ENCODE assay signal across 17 mouse cellular contexts in the genomic region with DNA sequence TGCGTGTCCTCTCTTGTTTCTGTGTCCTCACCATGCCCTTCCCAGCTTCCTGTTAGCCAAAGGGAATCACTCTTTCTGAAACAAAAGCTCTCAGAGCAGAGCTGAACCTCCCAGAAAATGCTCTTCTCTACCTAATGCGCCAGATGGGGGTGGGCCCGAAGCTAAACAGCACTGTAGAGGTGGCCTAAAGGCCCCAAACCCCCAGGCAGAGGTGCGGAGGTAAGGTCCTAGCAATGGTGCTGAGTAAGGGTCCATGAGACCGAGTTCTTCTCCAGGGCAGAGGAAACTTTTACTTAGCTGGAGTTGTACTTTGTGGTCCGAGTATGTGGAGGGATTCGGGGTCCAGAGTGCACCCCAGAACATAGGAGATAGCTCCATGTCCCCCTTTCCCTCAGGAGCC. TPM values are rescaled to one million over a fixed set of nuclear protein-coding genes. Genes with fewer than 3 reads are reported as not detected.
DNase-seq lines count a peak whose midpoint lies in the region.
"Had no signal": no experiment of that assay in that cellular context is flagged by ENCODE, and none has a peak within 500 bp of the region (broad histone marks: within the 10 kb centered on the region; RNA-seq: fewer than 3 reads in every experiment).

No protein-coding gene starts in this region.

- peak; percentile 1 for DNase-seq in adrenal gland, postnatal 10 days
- DNase-seq in cerebellum, postnatal 10 days, result peak; percentile 2 to 6
- DNase-seq in gastrocnemius, postnatal 25 days, result peak; percentile 8
- DNase-seq in kidney, adult 11 months, result peak; percentile 5
- peak; percentile 2 for DNase-seq in ovary, adult 18-20 months (ENCODE audit: low spot score)
- peak; percentile 4 to 6 for DNase-seq in spleen, postnatal 36 days (ENCODE audit: low spot score in 2 of 2)
- peak; percentile 3 for DNase-seq in thymus, postnatal 14 days
- peak; percentile 33 to 68 for DNase-seq in urinary bladder, postnatal 4 days (ENCODE audit: low spot score in 2 of 2)

RNA-seq across cellular contexts. Expression of gene Gm3453, which starts 8.2 kb away (rescaled TPM):
- not detected for total RNA-seq in adrenal gland, postnatal 10 days (2021)
- not detected for total RNA-seq in gastrocnemius, postnatal 25 days (2021)
- total RNA-seq: adrenal gland, adult 2 months; CH12.LX; forebrain, postnatal 0 days; heart, adult 2 months; heart, postnatal 36 days; layer of hippocampus, adult 18-20 months; left cerebral cortex, adult 8-10 months; megakaryocyte-erythroid progenitor cell, adult 5-6 weeks had no signal

RNA-seq across cellular contexts. Expression of gene Gm3248, which starts 25.6 kb away (rescaled TPM):
- under 1 TPM; 0.27 to 0.69 TPM for total RNA-seq in adrenal gland, postnatal 10 days (2021)
- total RNA-seq in gastrocnemius, postnatal 25 days (2021), result under 1 TPM in 1 of 2 experiments, not detected in 1; 0.15 TPM
- total RNA-seq: adrenal gland, adult 2 months; CH12.LX; G1E; megakaryocyte-erythroid progenitor cell, adult 5-6 weeks had no signal

Comparison
In these comparisons a context has a peak if more than half of its experiments do, and no peak if none do; other contexts are left out.
1. Peak in every context shown above with its lines: DNase-seq.